Mouse (Mus musculus) ES-E14 (cell line): ENCODE measurements around the gene Dhcr7.

Experiments used
- HCFC1 ChIP-seq: IDR thresholded peaks from 2 replicates; pipeline ENCODE4 v1.6.1; 2012; ENCODE audit warnings: low read length, inconsistent platforms, borderline replicate concordance; ENCODE audit not compliant: insufficient read depth
- MAFK ChIP-seq: IDR thresholded peaks from 2 replicates; pipeline ENCODE4 v1.6.1; 2014; ENCODE audit warnings: mild to moderate bottlenecking, low read depth, low read length, inconsistent platforms; ENCODE audit not compliant: insufficient read depth
- ZC3H11A ChIP-seq: IDR thresholded peaks from 2 replicates; pipeline ENCODE4 v1.6.1; 2012; ENCODE audit warnings: low read depth, mild to moderate bottlenecking, inconsistent platforms, low read length, borderline replicate concordance
- ZNF384 ChIP-seq: IDR thresholded peaks from 2 replicates; pipeline ENCODE4 v1.6.1; 2012; ENCODE audit warnings: low read depth, low read length, inconsistent platforms

DNA sequence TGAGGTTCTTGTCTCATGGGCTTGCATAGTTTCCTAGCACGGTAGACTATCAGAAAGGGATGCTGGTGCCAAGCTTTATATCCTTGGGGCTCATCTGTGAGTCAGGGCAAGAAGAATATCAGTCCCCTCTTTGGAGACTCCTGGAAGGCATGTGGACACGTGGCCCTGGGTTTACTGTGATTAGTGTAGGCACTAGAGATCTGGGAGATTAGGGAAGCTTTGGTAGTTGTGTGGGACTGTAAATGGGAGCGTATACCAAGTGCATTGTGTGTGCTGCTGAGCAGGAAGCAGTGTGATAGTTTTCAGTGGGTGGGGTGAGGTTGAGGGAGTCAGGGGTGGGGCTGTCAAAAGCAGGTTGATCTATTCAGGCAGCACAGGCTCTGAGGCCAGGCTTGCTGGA, 12.0 kb downstream of the Dhcr7 start:
- TF ChIP-seq ZC3H11A, result no peak
- TF ChIP-seq MAFK, result no peak
- no peak for TF ChIP-seq ZNF384
- TF ChIP-seq HCFC1, result no peak
